In genomic region chr11:34833318-34834086, GRCm38 (mm10) we compare ENCODE assay signal across 8 mouse cellular contexts. TPM values are rescaled to one million over a fixed set of nuclear protein-coding genes. Genes with fewer than 3 reads are reported as not detected.
DNase-seq lines count a peak whose midpoint lies in the region; ATAC-seq lines count a peak whose summit lies in the region.

Spdl1 (minus strand) TSS chr11:34833641.

- WGBS in heart, embryonic 13.5 days: under 1% methylated on average over 49 of the region's 49 CpGs
- under 1% methylated on average over 49 of the region's 49 CpGs for WGBS in liver, embryonic 12.5 days (ENCODE audit: insufficient replicate concordance)
- WGBS in stomach, embryonic 15.5 days: under 1% methylated on average over 49 of the region's 49 CpGs

- H3K27me3 ChIP-seq in heart, embryonic 13.5 days (replicated peaks): no peaks in the 10 kb centered on the region; the same call in 1 of the 2 replicates
- 0 out of 2 replicates have a peak, but pooled peaks cover 9% of the 10 kb centered on the region for H3K27me3 ChIP-seq in liver, embryonic 12.5 days (replicated peaks)
- H3K27me3 ChIP-seq in stomach, embryonic 15.5 days (replicated peaks): no peaks in the 10 kb centered on the region

- H3K4me3 ChIP-seq in heart, embryonic 13.5 days: peak within 1 kb of the TSS; percentile 85
- H3K4me3 ChIP-seq in liver, embryonic 12.5 days: peak within 1 kb of the TSS; percentile 83
- peak within 1 kb of the TSS; percentile 87 for H3K4me3 ChIP-seq in stomach, embryonic 15.5 days (replicated peaks)

- peaks cover 28% of the 10 kb centered on the region for H3K36me3 ChIP-seq in heart, embryonic 13.5 days
- peaks cover 28% of the 10 kb centered on the region for H3K36me3 ChIP-seq in liver, embryonic 12.5 days
- no peaks in the 10 kb centered on the region; the same call in 1 of the 2 replicates for H3K36me3 ChIP-seq in stomach, embryonic 15.5 days

- peak within 1 kb of the TSS; percentile 87 for H3K27ac ChIP-seq in heart, embryonic 13.5 days (replicated peaks)
- H3K27ac ChIP-seq in liver, embryonic 12.5 days: peak within 1 kb of the TSS; percentile 91
- H3K27ac ChIP-seq in stomach, embryonic 15.5 days: peak within 1 kb of the TSS; percentile 80

- ATAC-seq in erythroid progenitor cell, adult 5-6 weeks (replicated peaks; ENCODE audit: low FRiP score, poor library complexity, severe bottlenecking): peak; percentile 96
- peak; percentile 71 for ATAC-seq in heart, embryonic 13.5 days (ENCODE audit: extremely low read depth, insufficient number of reproducible peaks, low FRiP score, low TSS enrichment)
- ATAC-seq in liver, embryonic 12.5 days: peak; percentile 96
- peak; percentile 97 for ATAC-seq in stomach, embryonic 15.5 days (ENCODE audit: insufficient read depth, low FRiP score, low read depth)

- H3K4me1 ChIP-seq in heart, embryonic 13.5 days: peaks cover 17% of the 10 kb centered on the region
- H3K4me1 ChIP-seq in liver, embryonic 12.5 days: peaks cover 22% of the 10 kb centered on the region
- peaks cover 4% of the 10 kb centered on the region for H3K4me1 ChIP-seq in stomach, embryonic 15.5 days

- DNase-seq in CD4-positive helper T cell, adult 2 months (ENCODE audit: low read depth, low spot score): peak; percentile 95
- peak; percentile 89 for DNase-seq in brain, embryonic 18.5 days (ENCODE audit: low read depth, low spot score)
- peak; percentile 98 for DNase-seq in kidney, postnatal 10 days
- peak; percentile 95 to 96 for DNase-seq in natural killer cell, adult 2 months (ENCODE audit: low spot score in 2 of 2)

- H3K4me2 ChIP-seq in heart, embryonic 13.5 days: peak within 1 kb of the TSS; percentile 76
- H3K4me2 ChIP-seq in liver, embryonic 12.5 days: peak within 1 kb of the TSS; percentile 84
- peak within 1 kb of the TSS; percentile 84 for H3K4me2 ChIP-seq in stomach, embryonic 15.5 days

- H3K9ac ChIP-seq in heart, embryonic 13.5 days: peak within 1 kb of the TSS; percentile 91
- peak within 1 kb of the TSS; percentile 84 for H3K9ac ChIP-seq in liver, embryonic 12.5 days
- H3K9ac ChIP-seq in stomach, embryonic 15.5 days: peak within 1 kb of the TSS; percentile 82

- H3K9me3 ChIP-seq in heart, embryonic 13.5 days: no peaks in the 10 kb centered on the region
- H3K9me3 ChIP-seq in liver, embryonic 12.5 days (replicated peaks): no peaks in the 10 kb centered on the region
- H3K9me3 ChIP-seq in stomach, embryonic 15.5 days: no peaks in the 10 kb centered on the region

RNA-seq across cellular contexts. Expression of gene Spdl1, which starts in this region (rescaled TPM):
- total RNA-seq in erythroid progenitor cell, adult 5-6 weeks (2015; ENCODE audit: low replicate concordance): 42.5 and 54.5 TPM in 2 replicates
- total RNA-seq in erythroid progenitor cell, adult 5-6 weeks (2017; ENCODE audit: low replicate concordance): 65.7 and 131 TPM in 2 replicates
- 14.6 and 15.4 TPM in 2 replicates for polyA plus RNA-seq in heart, embryonic 13.5 days (2015; fragmentation: Nextera tagmentation; extraction: Ambion mirVana)
- 19.8 and 20.0 TPM in 2 replicates for polyA plus RNA-seq in liver, embryonic 12.5 days (2016; fragmentation: Nextera tagmentation; extraction: Ambion mirVana)
- polyA plus RNA-seq in stomach, embryonic 15.5 days (2015; fragmentation: Nextera tagmentation; extraction: Ambion mirVana): 17.8 and 20.0 TPM in 2 replicates

Comparison
In these comparisons a context has a peak if more than half of its experiments do, and no peak if none do; other contexts are left out.
1. Peak in every context shown above with its lines: DNase-seq, ATAC-seq, H3K4me3 ChIP-seq and H3K27ac ChIP-seq.